Comparison of ENCODE assay signal across 29 mouse cellular contexts in genomic region chr3:50554150-50554549, GRCm38 (mm10).
DNase-seq lines count a peak whose midpoint lies in the region; ATAC-seq and TF ChIP-seq lines count a peak whose summit lies in the region.
"Had no signal": no experiment of that assay in that cellular context is flagged by ENCODE, and none has a peak within 500 bp of the region (broad histone marks: within the 10 kb centered on the region; RNA-seq: fewer than 3 reads in every experiment).

No protein-coding gene starts in this region.

- no peak for DNase-seq in gastrocnemius, adult 2 months
- DNase-seq in gastrocnemius, postnatal 4 days (ENCODE audit: low spot score in 2 of 2) = no peak
- peak; percentile 26 for DNase-seq in lung, postnatal 25 days (ENCODE audit: low spot score)
- DNase-seq in lung, adult 2 months = no peak
- DNase-seq in thymus, postnatal 4 days = no peak
- DNase-seq: adrenal gland, adult 8-10 months; adrenal gland, postnatal 25 days; cerebellum, adult 11-12 months; cerebellum, adult 8-10 months; cerebellum, postnatal 10 days; cerebellum, postnatal 36 days; embryo, embryonic 11 days; gastrocnemius, postnatal 10 days; gastrocnemius, postnatal 36 days; heart, adult 11 months; heart, postnatal 10 days; heart, postnatal 36 days had no signal

- no peak overlapping the region for H3K4me3 ChIP-seq in gastrocnemius, adult 2 months
- no peak overlapping the region for H3K4me3 ChIP-seq in lung, adult 2 months (replicated peaks; ENCODE audit: extremely low read depth, low read depth, low read length)
- H3K4me3 ChIP-seq in stomach, embryonic 16.5 days (replicated peaks; ENCODE audit: low read length) = no peak overlapping the region
- H3K4me3 ChIP-seq: embryonic facial prominence, embryonic 10.5 days; embryonic facial prominence, embryonic 13.5 days; erythroblast, embryonic 14.5 days; forebrain, embryonic 12.5 days; forebrain, embryonic 15.5 days; heart, embryonic 12.5 days; heart, embryonic 15.5 days; hindbrain, embryonic 10.5 days; hindbrain, embryonic 13.5 days had no signal

- no peaks in the 10 kb centered on the region for H3K9me3 ChIP-seq in stomach, embryonic 16.5 days (replicated peaks; ENCODE audit: control insufficient read depth, low read length)
- H3K9me3 ChIP-seq: embryonic facial prominence, embryonic 10.5 days; embryonic facial prominence, embryonic 13.5 days; forebrain, embryonic 12.5 days; forebrain, embryonic 15.5 days; heart, embryonic 12.5 days; heart, embryonic 15.5 days; hindbrain, embryonic 10.5 days; hindbrain, embryonic 13.5 days had no signal

- H3K9ac ChIP-seq in stomach, embryonic 16.5 days (ENCODE audit: low read length) = no peak overlapping the region
- H3K9ac ChIP-seq: embryonic facial prominence, embryonic 13.5 days; forebrain, embryonic 12.5 days; forebrain, embryonic 15.5 days; heart, embryonic 12.5 days; heart, embryonic 15.5 days; hindbrain, embryonic 13.5 days had no signal

- H3K4me2 ChIP-seq in stomach, embryonic 16.5 days (ENCODE audit: low read depth, low read length) = no peak overlapping the region
- H3K4me2 ChIP-seq: embryonic facial prominence, embryonic 13.5 days; forebrain, embryonic 12.5 days; forebrain, embryonic 15.5 days; heart, embryonic 12.5 days; heart, embryonic 15.5 days; hindbrain, embryonic 13.5 days had no signal

- WGBS in lung, adult 2 months = 11% methylated on average over 1 of the region's 1 CpGs
- WGBS in stomach, embryonic 16.5 days = 30% methylated on average over 1 of the region's 1 CpGs

- no peak for TF ChIP-seq POLR2A in lung, adult 2 months (IDR thresholded peaks at IDR 0.05; ENCODE audit: borderline replicate concordance, extremely low read depth, low read depth, low read length)

- no peak for TF ChIP-seq CTCF in gastrocnemius, adult 2 months (IDR thresholded peaks at IDR 0.05)
- no peak for TF ChIP-seq CTCF in lung, adult 2 months (IDR thresholded peaks at IDR 0.05; ENCODE audit: insufficient read depth, low read length)

- intact Hi-C loops in gastrocnemius, adult 2 months (cut with DNase I) = no loop called here

- peak; percentile 53 for ATAC-seq in stomach, embryonic 16.5 days (ENCODE audit: insufficient read depth, low FRiP score)
- ATAC-seq: activated CD4-positive, CD25-positive, alpha-beta regulatory T cell, adult 4 months; forebrain, embryonic 15.5 days; hindbrain, embryonic 16.5 days had no signal

- no peaks in the 10 kb centered on the region for H3K36me3 ChIP-seq in stomach, embryonic 16.5 days (ENCODE audit: control insufficient read depth, insufficient read depth, low read length)
- H3K36me3 ChIP-seq: embryonic facial prominence, embryonic 10.5 days; embryonic facial prominence, embryonic 13.5 days; forebrain, embryonic 12.5 days; forebrain, embryonic 15.5 days; heart, embryonic 12.5 days; heart, embryonic 15.5 days; hindbrain, embryonic 10.5 days; hindbrain, embryonic 13.5 days had no signal

- no peaks in the 10 kb centered on the region for H3K4me1 ChIP-seq in lung, adult 2 months (ENCODE audit: control insufficient read depth, insufficient read depth, low read length)
- no peaks in the 10 kb centered on the region for H3K4me1 ChIP-seq in stomach, embryonic 16.5 days (ENCODE audit: control insufficient read depth, insufficient read depth, low read length)
- H3K4me1 ChIP-seq: embryonic facial prominence, embryonic 13.5 days; forebrain, embryonic 15.5 days; heart, embryonic 12.5 days; heart, embryonic 15.5 days had no signal

- no peaks in the 10 kb centered on the region for H3K27me3 ChIP-seq in stomach, embryonic 16.5 days (ENCODE audit: control insufficient read depth, insufficient read depth, low read length)
- H3K27me3 ChIP-seq: embryonic facial prominence, embryonic 13.5 days; forebrain, embryonic 12.5 days; forebrain, embryonic 15.5 days; heart, embryonic 12.5 days; heart, embryonic 15.5 days; hindbrain, embryonic 13.5 days had no signal

- H3K27ac ChIP-seq in gastrocnemius, adult 2 months = peak overlapping the region; percentile 59; the same call in 1 of the 2 replicates
- no peak overlapping the region for H3K27ac ChIP-seq in stomach, embryonic 16.5 days (ENCODE audit: low read length)
- H3K27ac ChIP-seq: embryonic facial prominence, embryonic 10.5 days; embryonic facial prominence, embryonic 13.5 days; forebrain, embryonic 12.5 days; forebrain, embryonic 15.5 days; heart, embryonic 15.5 days; hindbrain, embryonic 10.5 days; hindbrain, embryonic 13.5 days had no signal
